33 mouse cellular contexts compared by ENCODE assay signal in the genomic region with DNA sequence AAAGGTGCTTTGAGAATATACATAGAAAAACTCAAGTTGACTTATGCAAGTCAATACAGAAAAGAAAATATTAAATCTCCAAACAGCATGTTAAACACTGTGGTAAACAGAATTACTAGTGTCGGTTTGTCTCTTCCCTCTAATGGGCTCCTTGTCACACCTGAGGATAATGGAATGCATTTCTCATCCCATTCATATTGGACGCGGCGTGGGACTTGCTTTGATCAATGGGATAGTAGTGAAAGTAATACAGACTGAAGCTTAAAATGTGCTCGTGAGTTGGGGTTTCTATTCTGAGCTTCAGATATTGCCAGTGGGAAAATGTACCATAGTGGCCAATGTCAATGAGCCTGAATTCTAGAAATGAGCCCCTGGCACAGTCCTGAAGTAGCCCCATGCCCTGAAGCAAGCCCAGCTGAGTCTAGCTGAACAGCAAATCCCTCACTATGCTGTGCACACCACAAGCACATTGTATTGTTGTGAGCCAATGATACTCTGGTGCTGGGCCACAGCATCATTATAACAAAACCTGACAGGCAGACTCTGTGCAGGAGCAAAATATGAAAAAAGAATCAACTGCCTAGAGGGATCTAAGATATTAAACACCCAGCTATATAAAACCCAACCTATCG.
DNase-seq lines count a peak whose midpoint lies in the region; ATAC-seq and TF ChIP-seq lines count a peak whose summit lies in the region.
"Had no signal": no experiment of that assay in that cellular context is flagged by ENCODE, and none has a peak within 500 bp of the region (broad histone marks: within the 10 kb centered on the region; RNA-seq: fewer than 3 reads in every experiment).

No protein-coding gene starts in this region.

- no peak overlapping the region for H3K4me3 ChIP-seq in hindbrain, embryonic 16.5 days (ENCODE audit: low read length)
- H3K4me3 ChIP-seq in hindbrain, postnatal 0 days (ENCODE audit: low read length) = no peak overlapping the region
- no peak overlapping the region for H3K4me3 ChIP-seq in midbrain, embryonic 16.5 days (ENCODE audit: low read depth, low read length)
- H3K4me3 ChIP-seq in midbrain, embryonic 13.5 days (replicated peaks) = no peak overlapping the region
- no peak overlapping the region for H3K4me3 ChIP-seq in intestine, embryonic 16.5 days (ENCODE audit: low read length)
- H3K4me3 ChIP-seq: embryonic facial prominence, embryonic 10.5 days; embryonic facial prominence, embryonic 13.5 days; erythroblast, embryonic 14.5 days; forebrain, embryonic 12.5 days; gastrocnemius, adult 2 months; heart, adult 2 months; heart, embryonic 10.5 days; heart, embryonic 13.5 days had no signal

- no peak overlapping the region for H3K4me2 ChIP-seq in hindbrain, embryonic 16.5 days (ENCODE audit: low read length)
- no peak overlapping the region for H3K4me2 ChIP-seq in hindbrain, postnatal 0 days (ENCODE audit: low read depth, low read length)
- H3K4me2 ChIP-seq in midbrain, embryonic 16.5 days (ENCODE audit: low read length) = no peak overlapping the region
- no peak overlapping the region for H3K4me2 ChIP-seq in midbrain, embryonic 13.5 days (replicated peaks)
- no peak overlapping the region for H3K4me2 ChIP-seq in intestine, embryonic 16.5 days (ENCODE audit: low read depth, low read length)
- H3K4me2 ChIP-seq: embryonic facial prominence, embryonic 13.5 days; forebrain, embryonic 12.5 days; heart, embryonic 13.5 days; hindbrain, embryonic 14.5 days had no signal

- H3K4me1 ChIP-seq in hindbrain, embryonic 16.5 days (ENCODE audit: control insufficient read depth, insufficient read depth, low read depth, low read length) = no peaks in the 10 kb centered on the region
- no peaks in the 10 kb centered on the region for H3K4me1 ChIP-seq in hindbrain, postnatal 0 days (ENCODE audit: insufficient read depth, low read length)
- no peaks in the 10 kb centered on the region; the same call in 1 of the 2 replicates for H3K4me1 ChIP-seq in midbrain, embryonic 16.5 days (ENCODE audit: control insufficient read depth, insufficient read depth, low read length)
- peaks cover 6% of the 10 kb centered on the region; the same call in 1 of the 2 replicates for H3K4me1 ChIP-seq in midbrain, embryonic 13.5 days (replicated peaks)
- H3K4me1 ChIP-seq in intestine, embryonic 16.5 days (ENCODE audit: control insufficient read depth, insufficient read depth, low read length) = no peaks in the 10 kb centered on the region
- H3K4me1 ChIP-seq: embryonic facial prominence, embryonic 10.5 days; embryonic facial prominence, embryonic 13.5 days; heart, embryonic 10.5 days; heart, embryonic 13.5 days had no signal

- H3K27ac ChIP-seq in hindbrain, embryonic 16.5 days (ENCODE audit: low read depth, low read length) = no peak overlapping the region; the same call in 1 of the 2 replicates
- no peak overlapping the region for H3K27ac ChIP-seq in hindbrain, postnatal 0 days
- no peak overlapping the region for H3K27ac ChIP-seq in midbrain, embryonic 16.5 days (ENCODE audit: low read length)
- H3K27ac ChIP-seq in midbrain, embryonic 13.5 days = no peak overlapping the region
- no peak overlapping the region for H3K27ac ChIP-seq in intestine, embryonic 16.5 days (ENCODE audit: low read length)
- H3K27ac ChIP-seq: embryonic facial prominence, embryonic 10.5 days; embryonic facial prominence, embryonic 13.5 days; forebrain, embryonic 12.5 days; gastrocnemius, adult 2 months; heart, adult 2 months; heart, embryonic 10.5 days; heart, embryonic 13.5 days; hindbrain, embryonic 14.5 days had no signal

- H3K9ac ChIP-seq in hindbrain, embryonic 16.5 days (ENCODE audit: low read depth, low read length) = no peak overlapping the region
- no peak overlapping the region for H3K9ac ChIP-seq in hindbrain, postnatal 0 days (replicated peaks; ENCODE audit: low read length)
- H3K9ac ChIP-seq in midbrain, embryonic 16.5 days (ENCODE audit: low read depth, low read length) = no peak overlapping the region
- no peak overlapping the region for H3K9ac ChIP-seq in midbrain, embryonic 13.5 days (replicated peaks)
- H3K9ac ChIP-seq in intestine, embryonic 16.5 days (ENCODE audit: low read depth, low read length) = no peak overlapping the region
- H3K9ac ChIP-seq: embryonic facial prominence, embryonic 13.5 days; forebrain, embryonic 12.5 days; forebrain, postnatal 0 days; heart, embryonic 13.5 days; hindbrain, embryonic 14.5 days had no signal

- H3K9me3 ChIP-seq in hindbrain, embryonic 16.5 days (ENCODE audit: control insufficient read depth, low read length) = no peaks in the 10 kb centered on the region
- H3K9me3 ChIP-seq in hindbrain, postnatal 0 days (ENCODE audit: low read length) = no peaks in the 10 kb centered on the region
- H3K9me3 ChIP-seq in midbrain, embryonic 16.5 days (replicated peaks; ENCODE audit: control insufficient read depth, low read length, poor library complexity, severe bottlenecking) = no peaks in the 10 kb centered on the region
- no peaks in the 10 kb centered on the region for H3K9me3 ChIP-seq in midbrain, embryonic 13.5 days
- no peaks in the 10 kb centered on the region for H3K9me3 ChIP-seq in intestine, embryonic 16.5 days (ENCODE audit: control insufficient read depth, low read length)
- H3K9me3 ChIP-seq: embryonic facial prominence, embryonic 10.5 days; embryonic facial prominence, embryonic 13.5 days; forebrain, embryonic 12.5 days; G1E; heart, embryonic 10.5 days; heart, embryonic 13.5 days had no signal

- peak; percentile 63 for ATAC-seq in hindbrain, embryonic 16.5 days
- ATAC-seq in hindbrain, postnatal 0 days = no peak
- ATAC-seq in midbrain, embryonic 16.5 days = peak; percentile 86
- ATAC-seq in midbrain, embryonic 13.5 days = no peak
- ATAC-seq in intestine, embryonic 16.5 days = no peak
- ATAC-seq: forebrain, postnatal 0 days; inflammation-experienced regulatory T-cells, adult 6 months; intestine, postnatal 0 days; Patski had no signal

- 75% methylated on average over 6 of the region's 6 CpGs for WGBS in hindbrain, embryonic 16.5 days
- 73% methylated on average over 6 of the region's 6 CpGs for WGBS in hindbrain, postnatal 0 days
- WGBS in midbrain, embryonic 16.5 days = 65% methylated on average over 6 of the region's 6 CpGs
- 75% methylated on average over 6 of the region's 6 CpGs for WGBS in midbrain, embryonic 13.5 days
- 80% methylated on average over 6 of the region's 6 CpGs for WGBS in intestine, embryonic 16.5 days

- H3K27me3 ChIP-seq in hindbrain, embryonic 16.5 days (replicated peaks; ENCODE audit: control insufficient read depth, insufficient read depth, low read length) = no peaks in the 10 kb centered on the region
- no peaks in the 10 kb centered on the region for H3K27me3 ChIP-seq in hindbrain, postnatal 0 days (ENCODE audit: insufficient read depth, low read length)
- H3K27me3 ChIP-seq in midbrain, embryonic 16.5 days (ENCODE audit: control insufficient read depth, insufficient read depth, low read depth, low read length) = no peaks in the 10 kb centered on the region
- H3K27me3 ChIP-seq in midbrain, embryonic 13.5 days = no peaks in the 10 kb centered on the region
- H3K27me3 ChIP-seq in intestine, embryonic 16.5 days (replicated peaks; ENCODE audit: control insufficient read depth, insufficient read depth, low read length) = no peaks in the 10 kb centered on the region
- H3K27me3 ChIP-seq: CH12.LX; embryonic facial prominence, embryonic 13.5 days; forebrain, embryonic 12.5 days; heart, embryonic 13.5 days had no signal

- TF ChIP-seq CTCF in hindbrain, postnatal 0 days (IDR thresholded peaks at IDR 0.05; ENCODE audit: low read depth) = no peak

- DNase-seq in heart, adult 11 months = peak; percentile 61
- no peak for DNase-seq in heart, adult 18-20 months
- no peak for DNase-seq in hindbrain, postnatal 0 days (ENCODE audit: low spot score)
- DNase-seq in retina, postnatal 1 day = peak; percentile 25
- DNase-seq: adrenal gland, postnatal 10 days; adrenal gland, postnatal 36 days; B cell, adult 2 months; cerebellum, adult 11-12 months; cerebellum, adult 8-10 months; cerebellum, postnatal 10 days; embryo, embryonic 11 days; forebrain, postnatal 0 days; gastrocnemius, adult 2 months; gastrocnemius, postnatal 14 days; heart, adult 2 months; heart, postnatal 14 days; heart, postnatal 4 days had no signal

- H3K36me3 ChIP-seq in hindbrain, embryonic 16.5 days (ENCODE audit: control insufficient read depth, insufficient read depth, low read length) = no peaks in the 10 kb centered on the region
- H3K36me3 ChIP-seq in hindbrain, postnatal 0 days (ENCODE audit: insufficient read depth, low read length) = no peaks in the 10 kb centered on the region
- H3K36me3 ChIP-seq in midbrain, embryonic 16.5 days (ENCODE audit: control insufficient read depth, insufficient read depth, low read length) = no peaks in the 10 kb centered on the region
- no peaks in the 10 kb centered on the region for H3K36me3 ChIP-seq in midbrain, embryonic 13.5 days
- no peaks in the 10 kb centered on the region for H3K36me3 ChIP-seq in intestine, embryonic 16.5 days (ENCODE audit: control insufficient read depth, insufficient read depth, low read length)
- H3K36me3 ChIP-seq: embryonic facial prominence, embryonic 10.5 days; embryonic facial prominence, embryonic 13.5 days; forebrain, embryonic 12.5 days; G1E; heart, embryonic 10.5 days; heart, embryonic 13.5 days had no signal

Comparison
In these comparisons a context has a peak if more than half of its experiments do, and no peak if none do; other contexts are left out.
1. DNase-seq: peak in heart, adult 11 months (single experiment) and retina, postnatal 1 day (single experiment); none in heart, adult 18-20 months (0 of 2) and hindbrain, postnatal 0 days (single experiment).
2. ATAC-seq: peak in hindbrain, embryonic 16.5 days (single experiment) and midbrain, embryonic 16.5 days (single experiment); none in hindbrain, postnatal 0 days (single experiment), midbrain, embryonic 13.5 days (single experiment) and intestine, embryonic 16.5 days (single experiment).